Mouse (Mus musculus): ENCODE measurements around the gene Xirp1. TPM values are rescaled to one million over a fixed set of nuclear protein-coding genes. Genes with fewer than 3 reads are reported as not detected.

Xirp1 gene
- polyA plus RNA-seq, 1 experiment from 2014 or later: not detected

DNA sequence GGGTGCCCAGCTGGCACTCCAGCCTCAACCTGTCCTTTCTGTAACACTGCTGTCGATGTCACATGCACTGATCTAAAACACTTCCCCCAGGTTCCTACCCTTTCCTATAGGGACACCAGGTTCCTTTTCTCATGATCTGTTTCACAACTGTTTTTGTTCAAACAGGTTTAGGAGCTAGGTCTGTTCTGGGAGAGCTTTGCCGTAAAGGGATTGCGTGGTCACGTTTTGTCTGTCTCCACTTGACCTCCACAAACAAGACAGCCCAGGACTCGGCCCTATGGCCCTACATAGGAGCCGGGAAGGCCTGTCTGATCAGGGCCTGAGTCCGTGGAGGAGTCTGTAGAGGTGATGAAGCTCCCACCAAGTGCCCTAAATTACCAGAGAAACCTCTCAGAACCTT lies 53.6 kb downstream of the Xirp1 start:
- DNase-seq (ENCODE audit: low spot score): no peak
- Histone ChIP-seq H3K36me3 (ENCODE audit: control insufficient read depth, insufficient read depth, low read length) (no peaks in the 10 kb centered on the region), H3K4me3 (ENCODE audit: low read depth, low read length) (no peak overlapping the region), H3K27ac (ENCODE audit: low read depth, low read length) (no peak overlapping the region), H3K9me3 (ENCODE audit: control insufficient read depth, low read length) (no peaks in the 10 kb centered on the region), H3K4me2 (ENCODE audit: low read depth, low read length, severe bottlenecking) (no peak overlapping the region), H3K27me3 (ENCODE audit: control insufficient read depth, insufficient read depth, low read length) (no peaks in the 10 kb centered on the region), H3K4me1 (replicated peaks; ENCODE audit: control insufficient read depth, insufficient read depth, low read length) (no peaks in the 10 kb centered on the region), H3K9ac (ENCODE audit: low read length) (no peak overlapping the region)
- WGBS: 80% methylated on average over 7 of the region's 7 CpGs
- no peak for ATAC-seq (replicated peaks; ENCODE audit: low FRiP score)

- Histone ChIP-seq H3K27me3 (ENCODE audit: control insufficient read depth, insufficient read depth, low read length) (no peaks in the 10 kb centered on the region), H3K4me1 (replicated peaks; ENCODE audit: control insufficient read depth, insufficient read depth, low read length) (no peaks in the 10 kb centered on the region), H3K4me2 (ENCODE audit: low read depth, low read length, severe bottlenecking) (no peak overlapping the region), H3K4me3 (ENCODE audit: low read depth, low read length) (no peak overlapping the region), H3K36me3 (ENCODE audit: control insufficient read depth, insufficient read depth, low read length) (no peaks in the 10 kb centered on the region), H3K9me3 (ENCODE audit: control insufficient read depth, low read length) (no peaks in the 10 kb centered on the region), H3K27ac (ENCODE audit: low read depth, low read length) (no peak overlapping the region), H3K9ac (ENCODE audit: low read length) (no peak overlapping the region)
- WGBS: 88% methylated on average over 26 of the region's 26 CpGs
- ATAC-seq (replicated peaks; ENCODE audit: low FRiP score) (no peak), DNase-seq (ENCODE audit: low spot score) (no peak)
Observed at GRCm38 (mm10) chr9:119966221-119966910, 57.0 kb downstream of the Xirp1 start.

GRCm38 (mm10) chr9:119965186-119965585 lies 58.2 kb downstream of the Xirp1 start:
- no peak for DNase-seq (ENCODE audit: low spot score)
- Histone ChIP-seq H3K36me3 (ENCODE audit: control insufficient read depth, insufficient read depth, low read length) (no peaks in the 10 kb centered on the region), H3K27ac (ENCODE audit: low read depth, low read length) (no peak overlapping the region), H3K4me2 (ENCODE audit: low read depth, low read length, severe bottlenecking) (no peak overlapping the region), H3K4me1 (replicated peaks; ENCODE audit: control insufficient read depth, insufficient read depth, low read length) (no peaks in the 10 kb centered on the region), H3K9me3 (ENCODE audit: control insufficient read depth, low read length) (no peaks in the 10 kb centered on the region), H3K27me3 (ENCODE audit: control insufficient read depth, insufficient read depth, low read length) (no peaks in the 10 kb centered on the region), H3K9ac (ENCODE audit: low read length) (no peak overlapping the region), H3K4me3 (ENCODE audit: low read depth, low read length) (no peak overlapping the region)
- no peak for ATAC-seq (replicated peaks; ENCODE audit: low FRiP score)
- WGBS: 87% methylated on average over 3 of the region's 3 CpGs

GRCm38 (mm10) chr9:119964206-119964605 lies 59.2 kb downstream of the Xirp1 start:
- Histone ChIP-seq H3K4me3 (ENCODE audit: low read depth, low read length) (no peak overlapping the region), H3K9me3 (ENCODE audit: control insufficient read depth, low read length) (no peaks in the 10 kb centered on the region), H3K9ac (ENCODE audit: low read length) (no peak overlapping the region), H3K4me1 (replicated peaks; ENCODE audit: control insufficient read depth, insufficient read depth, low read length) (no peaks in the 10 kb centered on the region), H3K4me2 (ENCODE audit: low read depth, low read length, severe bottlenecking) (no peak overlapping the region), H3K27me3 (ENCODE audit: control insufficient read depth, insufficient read depth, low read length) (no peaks in the 10 kb centered on the region), H3K27ac (ENCODE audit: low read depth, low read length) (no peak overlapping the region), H3K36me3 (ENCODE audit: control insufficient read depth, insufficient read depth, low read length) (no peaks in the 10 kb centered on the region)
- WGBS: 92% methylated on average over 3 of the region's 3 CpGs
- ATAC-seq (replicated peaks; ENCODE audit: low FRiP score): no peak
- no peak for DNase-seq (ENCODE audit: low spot score)

Other genes with a start within 250 kb of the Xirp1 start
- 1.1 and 1.5 TPM in 2 replicates for gene Scn11a, start 198.1 kb downstream of the Xirp1 start, polyA plus RNA-seq (2014; fragmentation: Nextera tagmentation; extraction: Ambion mirVana)
- 60.7 and 67.0 TPM in 2 replicates for gene Wdr48, start 128.7 kb downstream of the Xirp1 start, polyA plus RNA-seq (2014; fragmentation: Nextera tagmentation; extraction: Ambion mirVana)
- gene Gorasp1, start 86.0 kb downstream of the Xirp1 start, polyA plus RNA-seq (2014; fragmentation: Nextera tagmentation; extraction: Ambion mirVana): 19.3 and 25.7 TPM in 2 replicates
- gene Ttc21a, start 86.0 kb downstream of the Xirp1 start, polyA plus RNA-seq (2014; fragmentation: Nextera tagmentation; extraction: Ambion mirVana): 0.11 and 0.33 TPM in 2 replicates
- 1.5 and 1.6 TPM in 2 replicates for gene Csrnp1, start 38.9 kb downstream of the Xirp1 start, polyA plus RNA-seq (2014; fragmentation: Nextera tagmentation; extraction: Ambion mirVana)
- gene Cx3cr1, start 46.3 kb upstream of the Xirp1 start, polyA plus RNA-seq (2014; fragmentation: Nextera tagmentation; extraction: Ambion mirVana): 3.7 and 3.9 TPM in 2 replicates
- gene Ccr8, start 68.5 kb upstream of the Xirp1 start, polyA plus RNA-seq (2014; fragmentation: Nextera tagmentation; extraction: Ambion mirVana): not detected in 2 replicates
- gene Slc25a38, start 86.8 kb upstream of the Xirp1 start, polyA plus RNA-seq (2014; fragmentation: Nextera tagmentation; extraction: Ambion mirVana): 33.7 and 38.1 TPM in 2 replicates
- 1,443 and 1,598 TPM in 2 replicates for gene Rpsa, start 104.1 kb upstream of the Xirp1 start, polyA plus RNA-seq (2014; fragmentation: Nextera tagmentation; extraction: Ambion mirVana)
- 1.9 and 3.2 TPM in 2 replicates for gene Mobp, start 126.1 kb upstream of the Xirp1 start, polyA plus RNA-seq (2014; fragmentation: Nextera tagmentation; extraction: Ambion mirVana)

All from forebrain, embryonic 11.5 days (tissue).